Mouse (Mus musculus) layer of hippocampus, postnatal 10 days (tissue): ENCODE measurements around the gene Med21. TPM values are rescaled to one million over a fixed set of nuclear protein-coding genes. Genes with fewer than 3 reads are reported as not detected.
A peak's percentile ranks its signal among the peaks of the same experiment; 100 is the strongest.

Experiments used
- DNase-seq, 2 experiments: peaks; one replicate each; pipeline ENCODE4 v3.0.0; 2021; ENCODE audit warnings: low spot score in 2 of 2
- long read RNA-seq: library from polyadenylated mRNA; stranded (forward); transcript quantifications from one replicate; pipeline ENCODE4 v2.0.0, GENCODE M21; 2023
- total RNA-seq, 2 experiments: library from RNA; stranded (reverse); gene quantifications; 2 replicates each; pipeline ENCODE4 v1.2.3; 2021

Med21 gene
- total RNA-seq = 10 to 100 TPM; 41.1 to 46.1 TPM
- long read RNA-seq, transcript Med21-201 (4 exons, 814 nt) = major isoform, 41 of 47 reads
- long read RNA-seq, partial matches to known transcripts = 1 of 47 reads
- long read RNA-seq, other reads (novel, unspliced or antisense) = 4 of 47 reads

GRCm38 (mm10) chr6:146642276-146643183 lies at the start of gene Med21, which contains the start of gene Tm7sf3:
Gene Med21, plus strand, starts transcription at chr6:146642547.
Gene Tm7sf3, minus strand, starts transcription at chr6:146642824.
- peak; percentile 98 for DNase-seq

- no peak for DNase-seq
Measured at GRCm38 (mm10) chr6:146602601-146603000, 39.7 kb upstream of the Med21 start.

GRCm38 (mm10) chr6:146603651-146604050 lies 38.7 kb upstream of the Med21 start:
- no peak for DNase-seq

- no peak for DNase-seq
Measured at GRCm38 (mm10) chr6:146611385-146611784, 31.0 kb upstream of the Med21 start.

- no peak for DNase-seq
Measured at GRCm38 (mm10) chr6:146611897-146612296, 30.4 kb upstream of the Med21 start.

GRCm38 (mm10) chr6:146612736-146613135 lies 29.6 kb upstream of the Med21 start:
- DNase-seq = no peak

- DNase-seq = no peak
Measured at GRCm38 (mm10) chr6:146613907-146614306, 28.4 kb upstream of the Med21 start.

- DNase-seq = no peak
Measured at GRCm38 (mm10) chr6:146614541-146614940, 27.8 kb upstream of the Med21 start.

- DNase-seq = no peak
Measured at GRCm38 (mm10) chr6:146615891-146616290, 26.5 kb upstream of the Med21 start.

GRCm38 (mm10) chr6:146616670-146617069 lies 25.7 kb upstream of the Med21 start:
- no peak for DNase-seq

- no peak for DNase-seq
Measured at GRCm38 (mm10) chr6:146628123-146628522, 14.2 kb upstream of the Med21 start.

GRCm38 (mm10) chr6:146629781-146630756 lies 12.3 kb upstream of the Med21 start:
- DNase-seq = no peak

GRCm38 (mm10) chr6:146630961-146631360 lies 11.4 kb upstream of the Med21 start:
- DNase-seq = no peak

- DNase-seq = no peak
Measured at GRCm38 (mm10) chr6:146631847-146632246, 10.5 kb upstream of the Med21 start.

GRCm38 (mm10) chr6:146632403-146632802 lies 9.9 kb upstream of the Med21 start:
- DNase-seq = no peak

GRCm38 (mm10) chr6:146633097-146633496 lies 9.2 kb upstream of the Med21 start:
- no peak for DNase-seq

- peak; percentile 34 to 55 for DNase-seq
Measured at GRCm38 (mm10) chr6:146633629-146634014, 8.7 kb upstream of the Med21 start.

- DNase-seq = peak; percentile 71 to 80
Measured at GRCm38 (mm10) chr6:146634015-146634722, 8.2 kb upstream of the Med21 start.

GRCm38 (mm10) chr6:146634759-146635606 lies 7.4 kb upstream of the Med21 start:
- no peak for DNase-seq

- DNase-seq = no peak
Measured at GRCm38 (mm10) chr6:146636482-146636881, 5.9 kb upstream of the Med21 start.
